Mouse (Mus musculus) kidney, adult 11 months (tissue): ENCODE measurements around the gene Ddost.
A peak's percentile ranks its signal among the peaks of the same experiment; 100 is the strongest.
"Not testable (repeated sequence)": the region's sequence is repeated elsewhere in the genome, so short reads cannot be mapped to it uniquely, and the experiment has no call there.

ENCODE experiments used
- DNase-seq: peaks from one replicate; pipeline ENCODE4 v3.0.0; 2022

Ddost gene

GRCm38 (mm10) chr4:138312105-138312504 lies 7.6 kb downstream of the Ddost start:
- no peak for DNase-seq

DNA sequence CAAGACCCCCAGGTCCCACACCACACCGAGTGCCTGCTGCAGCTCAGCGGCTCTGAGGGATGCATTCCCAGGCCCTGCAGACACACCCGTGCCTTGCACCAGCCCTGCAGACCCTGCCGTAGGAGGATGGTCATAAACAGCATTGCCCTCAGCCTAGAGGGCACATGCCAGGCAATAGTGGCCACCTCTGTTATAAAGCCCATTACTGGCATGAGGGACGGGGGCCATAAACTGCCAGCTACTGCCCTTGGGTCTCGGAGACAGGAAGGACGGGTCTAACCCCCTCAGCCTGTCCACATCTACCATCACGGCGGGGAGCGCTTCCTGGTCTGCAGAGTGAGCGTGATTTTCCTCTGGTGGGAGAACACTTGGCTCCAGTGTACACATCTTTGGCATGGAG lies 8.5 kb downstream of the Ddost start:
- DNase-seq = no peak

- DNase-seq = no peak
These were observed 9.3 kb downstream of the Ddost start for GRCm38 (mm10) chr4:138313795-138314194.

DNA sequence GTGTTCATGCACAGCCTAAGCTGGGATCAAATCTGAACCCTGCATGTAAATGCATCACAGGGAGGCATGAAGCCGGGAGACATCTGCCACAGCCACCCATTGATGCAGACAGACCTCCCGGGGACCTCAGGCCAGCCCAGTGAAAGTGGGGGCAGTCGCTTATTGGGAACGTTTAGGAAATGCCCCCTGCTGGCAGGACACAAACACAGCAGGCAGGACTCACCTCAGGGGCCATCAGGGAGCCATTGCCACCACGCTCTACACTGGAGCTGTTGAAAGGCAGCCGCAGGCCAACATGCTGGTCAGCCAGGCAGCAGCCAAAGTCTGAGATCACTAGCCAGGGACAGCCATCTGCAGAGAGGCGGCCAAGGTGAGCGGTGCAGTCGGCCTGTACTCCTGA lies 11.3 kb downstream of the Ddost start:
- DNase-seq = no peak

DNA sequence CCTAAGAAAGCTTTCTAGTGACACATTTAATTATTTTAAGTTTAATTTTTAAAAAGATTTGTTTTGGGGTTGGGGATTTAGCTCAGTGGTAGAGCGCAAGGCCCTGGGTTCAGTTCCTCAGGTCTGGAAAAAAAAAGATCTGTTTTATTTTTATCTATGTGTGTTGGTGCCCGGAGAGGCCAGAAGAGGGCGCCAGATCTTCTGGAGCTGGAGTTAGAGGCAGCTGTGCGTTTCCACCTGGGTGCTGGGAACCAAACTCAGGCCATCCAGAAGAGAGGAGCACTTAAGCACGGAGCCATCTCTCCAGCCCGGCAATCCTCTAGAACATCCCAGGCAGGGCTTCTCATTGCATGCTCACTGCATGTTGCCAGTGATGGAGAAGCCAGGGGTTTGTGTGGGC lies 11.8 kb downstream of the Ddost start:
- DNase-seq = no peak

- DNase-seq = no peak
These were observed 14.2 kb downstream of the Ddost start for GRCm38 (mm10) chr4:138318509-138319266.

- peak; percentile 77 for DNase-seq
These were observed 15.0 kb downstream of the Ddost start for GRCm38 (mm10) chr4:138319508-138319907.

DNA sequence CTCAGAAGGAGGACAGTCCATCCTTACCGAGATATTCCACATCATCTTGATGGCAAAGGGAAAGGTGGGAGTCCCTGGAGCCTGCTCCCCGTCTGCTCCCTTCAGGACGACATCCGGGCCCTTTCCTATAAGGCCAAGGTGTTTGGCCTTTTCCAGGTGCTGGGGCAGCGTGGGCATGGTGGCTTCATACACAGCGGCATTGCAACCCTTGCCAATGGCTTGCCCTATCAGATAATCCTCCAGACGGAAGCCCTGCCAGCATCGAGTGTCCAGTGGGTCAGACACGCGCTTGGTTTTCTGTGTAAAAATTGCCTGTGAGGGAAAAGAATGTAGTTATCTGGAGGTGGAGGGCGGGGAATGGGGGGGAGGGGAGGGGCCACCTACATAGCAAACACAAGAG lies 16.2 kb downstream of the Ddost start:
- no peak for DNase-seq

DNA sequence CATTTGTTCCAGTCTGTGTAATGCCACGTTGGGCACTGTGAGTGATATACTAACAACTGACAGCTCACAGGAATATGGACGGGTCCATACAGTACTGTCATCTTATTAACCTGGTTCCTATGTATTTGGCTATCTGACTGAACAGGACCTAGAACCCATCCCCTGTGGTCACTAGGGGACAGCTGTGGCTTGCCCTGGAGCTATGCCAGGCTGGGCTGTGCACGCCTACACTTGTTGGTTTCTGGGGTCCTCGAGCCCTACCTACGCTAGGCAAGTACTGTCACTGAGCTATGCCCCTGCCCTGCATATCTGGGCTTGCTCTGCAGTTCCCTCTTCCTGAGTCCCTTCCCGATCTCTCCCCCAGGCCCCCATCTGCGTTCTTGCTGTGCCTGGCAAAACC lies 17.0 kb downstream of the Ddost start:
- no peak for DNase-seq

DNA sequence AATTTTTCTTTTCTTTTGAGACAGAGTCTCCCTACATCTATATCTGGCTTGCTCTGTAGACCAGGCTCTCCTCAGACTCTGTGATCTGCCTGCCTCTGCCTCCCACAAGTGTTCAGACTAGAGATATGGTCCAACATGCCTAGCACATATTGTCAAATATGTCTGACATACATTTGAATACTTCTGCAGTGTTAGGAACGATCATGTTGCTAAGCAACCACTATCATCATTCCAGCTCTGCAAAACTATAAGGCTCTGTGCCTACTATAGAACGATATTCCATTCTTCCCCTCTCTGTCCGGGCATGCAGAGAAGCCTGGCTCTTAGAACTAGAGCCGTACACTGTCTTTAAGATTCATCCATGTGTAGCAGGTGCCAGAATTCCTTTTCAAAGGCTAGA lies 18.2 kb downstream of the Ddost start:
- DNase-seq = no peak

DNA sequence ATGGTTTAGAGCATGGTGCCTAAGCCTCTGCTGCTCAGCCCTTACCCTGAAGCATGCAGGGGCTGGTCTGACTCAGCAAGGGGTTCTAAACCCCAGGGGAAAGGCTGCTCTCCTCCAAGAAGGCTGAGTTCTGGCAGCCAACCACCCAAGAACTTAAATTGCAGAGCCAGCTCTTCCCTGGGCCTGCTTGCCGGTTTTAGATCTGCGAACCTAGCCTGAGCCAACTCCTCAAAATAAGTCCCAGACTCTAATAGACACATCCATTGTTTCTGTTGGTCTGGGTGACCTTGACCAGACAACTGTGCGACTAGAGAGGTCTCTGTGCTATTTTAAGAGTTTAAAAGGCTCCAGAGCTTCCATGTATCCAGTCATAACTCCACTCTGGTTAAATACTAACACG lies 19.2 kb downstream of the Ddost start:
- DNase-seq = no peak

DNA sequence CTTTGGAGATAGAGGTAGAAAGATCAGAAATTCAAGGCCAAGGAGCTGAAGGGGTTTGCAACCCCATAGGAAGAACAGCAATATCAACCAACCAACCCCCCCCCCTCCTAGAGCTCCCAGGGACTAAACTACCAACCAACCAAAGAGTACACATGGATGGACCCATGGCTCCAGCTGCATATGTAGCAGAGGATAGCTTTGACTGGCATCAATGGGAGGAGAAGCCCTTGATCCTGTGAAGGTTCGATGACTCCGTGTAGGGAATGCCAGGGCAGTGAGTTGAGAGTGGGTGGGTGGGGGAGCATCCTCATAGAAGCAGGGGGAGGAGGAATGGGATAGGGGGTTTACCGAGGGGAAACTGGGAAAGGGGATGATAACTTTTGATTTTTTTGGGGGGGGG lies 19.9 kb downstream of the Ddost start:
- no peak for DNase-seq

- DNase-seq = peak; percentile 99
These were observed 21.0 kb downstream of the Ddost start for GRCm38 (mm10) chr4:138325466-138326076.

DNA sequence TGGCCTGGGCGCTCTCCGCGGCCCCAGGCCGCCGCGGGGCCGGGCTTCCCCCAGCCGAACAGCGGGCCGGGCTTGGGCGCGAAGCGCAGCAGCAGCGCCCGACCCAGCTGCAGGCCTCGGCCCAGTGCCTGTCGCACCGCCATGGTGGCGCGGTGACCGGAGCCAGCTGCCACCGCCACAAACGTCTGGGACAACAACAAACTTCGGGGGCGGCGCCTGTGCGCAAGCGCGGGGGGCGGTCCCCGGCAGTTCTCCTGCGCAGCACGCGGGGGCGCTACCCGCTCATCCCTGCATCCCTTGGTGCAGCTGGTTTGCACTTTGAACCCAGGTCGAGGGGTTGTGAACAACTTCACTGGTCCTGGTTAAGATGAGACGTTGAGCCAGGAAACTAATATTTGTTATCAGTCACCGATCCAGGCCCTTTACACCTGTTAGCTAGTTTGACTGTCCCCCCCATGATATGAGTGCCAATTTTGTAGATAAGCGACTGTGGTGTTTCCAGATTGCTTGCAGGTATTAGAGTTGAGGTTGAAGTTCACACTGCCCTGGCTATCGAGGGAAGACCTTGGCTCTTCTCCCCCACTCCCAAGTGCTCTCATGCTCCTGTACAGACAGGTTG lies 21.7 kb downstream of the Ddost start, which contains the start of gene Pink1:
TSS of gene Pink1 (minus strand) at position 231 of the 619 bp plus-strand sequence.
- DNase-seq = peak; percentile 95

DNA sequence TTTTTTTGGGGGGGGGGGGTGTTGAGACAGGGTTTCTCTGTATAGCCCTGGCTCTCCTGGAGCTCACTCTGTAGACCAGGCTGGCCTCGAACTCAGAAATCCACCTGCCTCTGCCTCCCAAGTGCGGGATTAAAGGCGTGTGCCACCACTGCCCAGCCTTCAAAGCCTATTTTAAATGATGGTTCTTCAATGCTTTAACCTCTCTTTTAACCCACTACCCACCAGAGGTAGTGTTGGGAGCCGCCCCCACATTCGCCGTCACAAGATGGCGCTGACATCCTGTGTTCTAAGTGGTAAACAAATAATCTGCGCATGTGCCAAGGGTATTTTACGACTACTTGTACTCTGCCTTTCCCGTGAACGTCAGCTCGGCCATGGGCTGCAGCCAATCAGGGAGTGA lies 22.6 kb downstream of the Ddost start:
- DNase-seq = not testable (repeated sequence)

GRCm38 (mm10) chr4:138327891-138328470 lies 23.5 kb downstream of the Ddost start:
- no peak for DNase-seq

- DNase-seq = no peak
These were observed 25.7 kb downstream of the Ddost start for GRCm38 (mm10) chr4:138330264-138330671.

DNA sequence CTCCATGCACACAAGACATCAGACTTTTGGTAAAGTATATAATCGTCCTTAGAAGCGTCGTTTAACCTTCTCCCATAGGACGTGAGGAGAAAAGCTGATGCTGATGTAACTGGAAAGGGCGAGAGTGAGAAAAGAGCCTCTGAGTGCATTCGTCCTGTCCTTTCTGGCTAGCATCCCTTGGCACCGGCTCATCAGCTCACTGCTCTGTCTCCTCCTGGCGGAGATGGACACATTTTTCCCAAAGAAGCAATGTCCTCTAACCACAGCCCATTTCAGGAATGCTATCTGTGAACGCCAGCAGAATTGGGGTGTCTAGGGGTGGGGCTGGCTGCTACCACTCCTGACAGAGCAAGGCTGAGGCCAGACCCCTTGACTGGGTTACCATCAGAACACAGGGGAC lies 27.1 kb downstream of the Ddost start:
- DNase-seq = no peak

GRCm38 (mm10) chr4:138333135-138333534 lies 28.6 kb downstream of the Ddost start:
- no peak for DNase-seq

DNA sequence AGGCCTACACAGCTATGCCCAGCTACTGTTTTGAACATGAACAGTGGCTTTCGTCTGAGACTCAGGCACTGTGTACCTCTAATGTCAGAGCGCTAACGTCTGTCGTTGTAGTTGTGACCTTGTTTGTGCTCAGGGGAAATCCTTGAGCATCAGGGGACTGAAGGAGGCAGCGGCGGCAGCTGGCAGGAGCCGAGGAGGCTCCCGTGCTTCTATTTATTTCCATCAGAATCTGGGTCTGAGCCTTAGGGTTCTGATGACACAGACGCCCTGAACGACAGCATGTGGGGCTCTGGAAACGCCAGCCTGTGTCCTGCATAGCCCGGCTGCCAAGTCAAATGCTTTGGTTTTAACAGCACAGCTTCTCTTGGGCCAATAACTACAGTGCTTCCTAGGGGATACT lies 30.5 kb downstream of the Ddost start:
- DNase-seq = no peak

DNA sequence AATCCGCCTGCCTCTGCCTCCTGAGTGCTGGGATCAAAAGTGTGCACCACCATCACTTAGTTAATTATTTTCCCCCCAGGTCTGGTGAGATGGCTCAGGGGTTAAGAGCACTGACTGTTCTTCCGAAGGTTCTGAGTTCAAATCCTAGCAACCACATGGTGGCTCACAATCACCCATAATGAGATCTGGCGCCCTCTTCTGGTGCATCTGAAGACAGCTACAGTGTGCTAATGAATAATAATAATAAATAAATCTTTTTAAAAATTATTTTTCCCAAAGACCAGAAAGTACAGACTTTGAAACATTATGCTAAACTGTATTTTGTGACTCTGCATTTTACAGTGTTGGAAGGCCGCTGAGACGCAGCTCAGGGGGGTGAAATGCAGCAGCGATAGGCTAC lies 31.1 kb downstream of the Ddost start:
- no peak for DNase-seq

GRCm38 (mm10) chr4:138336876-138337275 lies 32.3 kb downstream of the Ddost start:
- DNase-seq = no peak

- DNase-seq = no peak
These were observed 32.8 kb downstream of the Ddost start for GRCm38 (mm10) chr4:138337341-138337740.

GRCm38 (mm10) chr4:138339963-138340362 lies 35.4 kb downstream of the Ddost start:
- no peak for DNase-seq
